Mouse (Mus musculus) liver, embryonic 14.5 days (tissue): ENCODE data around the gene Map2k7. TPM values are rescaled to one million over a fixed set of nuclear protein-coding genes. Genes with fewer than 3 reads are reported as not detected.

ENCODE experiments used
- ATAC-seq: fragments of 200-750 bp; cut with Nextera tagmentation; 2 replicates; pipeline ENCODE4 v1.8.0; 2017; ENCODE audit warnings: moderate number of reproducible peaks, mild to moderate bottlenecking, moderate library complexity; ENCODE audit not compliant: insufficient read depth
- DNase-seq, 3 experiments: peaks; one replicate each; pipeline ENCODE4 v3.0.0-alpha.2; 2012 to 2013; ENCODE audit warnings: low read depth in 3 of 3, low spot score in 3 of 3
- H3K27ac ChIP-seq: fragments of 300-500 bp; sonication (generic); 2 replicates; pipeline ENCODE4 v1.5.1; 2014; ENCODE audit warnings: moderate library complexity, mild to moderate bottlenecking, control low read depth, inconsistent platforms
- H3K27me3 ChIP-seq: fragments of 300-500 bp; sonication (generic); 2 replicates; pipeline ENCODE4 v1.6.1; 2014; ENCODE audit warnings: mild to moderate bottlenecking, low read length, moderate library complexity; ENCODE audit not compliant: control insufficient read depth, insufficient read depth
- H3K36me3 ChIP-seq: fragments of 300-500 bp; sonication (generic); replicated peaks from 2 replicates; pipeline ENCODE4 v1.6.1; 2014; ENCODE audit warnings: low read depth; ENCODE audit not compliant: control insufficient read depth, insufficient read depth
- H3K4me1 ChIP-seq, 2 experiments: fragments of 200-500 bp in 1 of 2; fragments of 300-500 bp in 1 of 2; sonication (generic) in 1 of 2; replicated peaks; 2 replicates each; pipeline ENCODE4 v1.6.1; 2012 to 2014; ENCODE audit warnings: antibody characterized with exemption in 1 of 2, inconsistent platforms in 1 of 2, low read length in 1 of 2; ENCODE audit not compliant: control insufficient read depth in 2 of 2, insufficient read depth in 2 of 2
- H3K4me2 ChIP-seq: fragments of 300-500 bp; sonication (generic); 2 replicates; pipeline ENCODE4 v1.6.1; 2014; ENCODE audit warnings: low read depth, mild to moderate bottlenecking, control low read depth, moderate library complexity
- H3K4me3 ChIP-seq, 2 experiments: fragments of 200-500 bp in 1 of 2; fragments of 300-500 bp in 1 of 2; sonication (generic) in 1 of 2; 2 replicates each; pipeline ENCODE4 v1.5.1; 2012 to 2014; ENCODE audit warnings: low read depth in 2 of 2, low read length in 2 of 2, mild to moderate bottlenecking in 2 of 2, control low read depth in 1 of 2, inconsistent platforms in 1 of 2, moderate library complexity in 1 of 2; ENCODE audit not compliant: insufficient read depth in 1 of 2
- H3K9ac ChIP-seq: fragments of 300-500 bp; sonication (generic); replicated peaks from 2 replicates; pipeline ENCODE4 v1.6.1; 2014; ENCODE audit warnings: mild to moderate bottlenecking, control low read depth, moderate library complexity
- H3K9me3 ChIP-seq: fragments of 300-500 bp; sonication (generic); 2 replicates; pipeline ENCODE4 v1.6.1; 2016; ENCODE audit warnings: low read length, mixed read lengths; ENCODE audit not compliant: control insufficient read depth
- CTCF ChIP-seq: IDR thresholded peaks from 2 replicates; pipeline ENCODE4 v1.5.1; 2016; ENCODE audit warnings: antibody characterized with exemption, low read depth, control low read depth
- EP300 ChIP-seq: IDR thresholded peaks from 2 replicates; pipeline ENCODE4 v1.6.1; 2016; ENCODE audit warnings: antibody characterized with exemption, low read depth
- WGBS: fragments of 180-500 bp; shearing (Covaris S2); extraction: QIAGEN DNeasy Blood & Tissue Kit; methylation state at CpG from one replicate; pipeline ENCODE4 v1.1.7; 2014; ENCODE audit not compliant: insufficient replicate concordance; 5-methylcytosine and 5-hydroxymethylcytosine counted together
- polyA plus RNA-seq, 2 experiments: library from polyadenylated mRNA; depleted of rRNA in 1 of 2; stranded (reverse) in 1 of 2; unstranded in 1 of 2; fragments of >200 nt; fragmentation: Nextera tagmentation in 1 of 2; extraction: Ambion mirVana in 1 of 2; gene quantifications; 2 replicates each; pipeline versions ENCODE4 v1.2.1 to v1.2.3; 2012 to 2014

Gene Map2k7
- polyA plus RNA-seq, 2 experiments = 6.6 to 13.2 TPM

GRCm38 (mm10) chr8:4226739-4227347 is 11.7 kb upstream of the Map2k7 start, which contains the start of gene Lrrc8e:
Lrrc8e (plus strand) TSS chr8:4226827.
- H3K36me3 ChIP-seq = no peaks in the 10 kb centered on the region
- no peak for DNase-seq
- 6% methylated on average over 33 of the region's 33 CpGs for WGBS

GRCm38 (mm10) chr8:4227919-4228318 is 10.6 kb upstream of the Map2k7 start:
- no peak overlapping the region for H3K27ac ChIP-seq
- H3K27me3 ChIP-seq = peaks cover 15% of the 10 kb centered on the region
- ATAC-seq (no peak), DNase-seq (no peak)
- H3K9ac ChIP-seq = no peak overlapping the region
- peaks cover 0 to 3% of the 10 kb centered on the region in 2 experiments; a peak in 2 of 4 replicates for H3K4me1 ChIP-seq
- no peaks in the 10 kb centered on the region for H3K36me3 ChIP-seq
- no peak for TF ChIP-seq CTCF
- no peak for TF ChIP-seq EP300
- H3K4me2 ChIP-seq = no peak overlapping the region
- WGBS = 68% methylated on average over 4 of the region's 4 CpGs
- no peaks in the 10 kb centered on the region for H3K9me3 ChIP-seq
- no peak overlapping the region for H3K4me3 ChIP-seq

More at GRCm38 (mm10) chr8:4226739-4227347, 11.7 kb upstream of the Map2k7 start, which contains the start of gene Lrrc8e:
- Histone ChIP-seq H3K9ac (no peak within 1 kb of the TSS), H3K27me3 (peaks cover 15% of the 10 kb centered on the region), H3K27ac (no peak within 1 kb of the TSS), H3K4me3 (0 out of 4 replicates have a peak within 1 kb of the TSS, but pooled peaks of 1 of the 2 experiments have one; percentile 0), H3K4me1 (peaks cover 0 to 3% of the 10 kb centered on the region in 2 experiments; a peak in 2 of 4 replicates), H3K9me3 (no peaks in the 10 kb centered on the region), H3K4me2 (peak within 1 kb of the TSS; percentile 47)
- ATAC-seq = peak; percentile 61; the same call in 1 of the 2 replicates
- TF ChIP-seq EP300 (no peak), CTCF (no peak)

GRCm38 (mm10) chr8:4229784-4230183 is 8.8 kb upstream of the Map2k7 start:
- no peak overlapping the region for H3K9ac ChIP-seq
- H3K36me3 ChIP-seq = no peaks in the 10 kb centered on the region
- no peak overlapping the region for H3K4me3 ChIP-seq
- DNase-seq (no peak), ATAC-seq (no peak)
- no peaks in the 10 kb centered on the region for H3K9me3 ChIP-seq
- peaks cover 15% of the 10 kb centered on the region for H3K27me3 ChIP-seq
- H3K4me2 ChIP-seq = no peak overlapping the region
- TF ChIP-seq EP300 = no peak
- TF ChIP-seq CTCF = no peak
- H3K27ac ChIP-seq = no peak overlapping the region
- 44% methylated on average over 5 of the region's 5 CpGs for WGBS
- H3K4me1 ChIP-seq = peaks cover 0 to 3% of the 10 kb centered on the region in 2 experiments; a peak in 2 of 4 replicates

- Histone ChIP-seq H3K27me3 (peaks cover 15% of the 10 kb centered on the region), H3K4me3 (no peak overlapping the region), H3K27ac (no peak overlapping the region), H3K9me3 (no peaks in the 10 kb centered on the region), H3K4me2 (no peak overlapping the region), H3K4me1 (peaks cover 0 to 3% of the 10 kb centered on the region in 2 experiments; a peak in 2 of 4 replicates), H3K36me3 (no peaks in the 10 kb centered on the region), H3K9ac (no peak overlapping the region; the same call in 1 of the 2 replicates)
- no peak for DNase-seq
- no peak for TF ChIP-seq CTCF
- 38% methylated on average over 10 of the region's 10 CpGs for WGBS
- peak; percentile 29; the same call in 1 of the 2 replicates for ATAC-seq
These were observed 7.8 kb upstream of the Map2k7 start for GRCm38 (mm10) chr8:4230612-4231351.

GRCm38 (mm10) chr8:4237814-4238433 is 616 bp upstream of the Map2k7 start:
- WGBS = 17% methylated on average over 15 of the region's 15 CpGs
- Histone ChIP-seq H3K4me3 (peak overlapping the region; percentile 77 to 81), H3K27me3 (no peaks in the 10 kb centered on the region), H3K4me1 (peaks cover 11 to 21% of the 10 kb centered on the region in 2 experiments), H3K4me2 (peak overlapping the region; percentile 83), H3K9ac (peak overlapping the region; percentile 76), H3K9me3 (no peaks in the 10 kb centered on the region), H3K36me3 (peaks cover 3% of the 10 kb centered on the region), H3K27ac (peak overlapping the region; percentile 85)
- no peak for TF ChIP-seq CTCF
- no peak for TF ChIP-seq EP300
- ATAC-seq = no peak
- no peak for DNase-seq
